Mouse (Mus musculus) MEL (cell line): ENCODE results near the gene Ruvbl1. TPM values are rescaled to one million over a fixed set of nuclear protein-coding genes. Genes with fewer than 3 reads are reported as not detected.

Experiments
- DNase-seq: peaks from one replicate; pipeline ENCODE4 v3.0.0; 2011; ENCODE audit warnings: low read depth, low spot score
- H3K27ac ChIP-seq: 2 replicates; pipeline ENCODE4 v1.5.1; 2012; ENCODE audit warnings: low read depth, mild to moderate bottlenecking, control low read depth, low read length, moderate library complexity; ENCODE audit not compliant: control insufficient read depth
- H3K27me3 ChIP-seq, 2 experiments: fragments of 150-350 bp in 1 of 2; sonication (generic) in 1 of 2; 2 replicates each; pipeline ENCODE4 v1.6.1; 2012; ENCODE audit warnings: low read length in 2 of 2, mild to moderate bottlenecking in 2 of 2, improper control_type of control experiment in 1 of 2, moderate library complexity in 1 of 2; ENCODE audit not compliant: insufficient read depth in 2 of 2, control insufficient read depth in 1 of 2
- H3K36me3 ChIP-seq, 2 experiments: 2 replicates each; pipeline ENCODE4 v1.6.1; 2012 to 2014; ENCODE audit warnings: low read length in 2 of 2, improper control_type of control experiment in 1 of 2, inconsistent platforms in 1 of 2, mild to moderate bottlenecking in 1 of 2; ENCODE audit not compliant: insufficient read depth in 2 of 2, control insufficient read depth in 1 of 2
- H3K4me1 ChIP-seq, 2 experiments: fragments of 150-350 bp in 1 of 2; sonication (generic) in 1 of 2; 2 replicates each; pipeline ENCODE4 v1.6.1; 2012; ENCODE audit warnings: low read length in 2 of 2, improper control_type of control experiment in 1 of 2, mild to moderate bottlenecking in 1 of 2; ENCODE audit not compliant: insufficient read depth in 2 of 2, control insufficient read depth in 1 of 2
- H3K4me3 ChIP-seq, 2 experiments: fragments of 150-350 bp in 1 of 2; sonication (generic) in 1 of 2; 2 replicates each; pipeline ENCODE4 v1.5.1; 2012; ENCODE audit warnings: low read depth in 2 of 2, low read length in 2 of 2, mild to moderate bottlenecking in 2 of 2, moderate library complexity in 2 of 2, control low read depth in 1 of 2, improper control_type of control experiment in 1 of 2; ENCODE audit not compliant: control insufficient read depth in 1 of 2, insufficient read depth in 1 of 2
- H3K79me2 ChIP-seq: 2 replicates; pipeline ENCODE4 v1.6.1; 2012; ENCODE audit warnings: mild to moderate bottlenecking, low read length, moderate library complexity; ENCODE audit not compliant: control insufficient read depth, poor library complexity, insufficient read depth
- H3K9ac ChIP-seq: 2 replicates; pipeline ENCODE4 v1.6.1; 2012; ENCODE audit warnings: low read depth, mild to moderate bottlenecking, control low read depth, low read length, moderate library complexity; ENCODE audit not compliant: control insufficient read depth, poor library complexity, severe bottlenecking
- H3K9me3 ChIP-seq: fragments of 150-350 bp; sonication (generic); replicated peaks from 2 replicates; pipeline ENCODE4 v1.6.1; 2012; ENCODE audit warnings: mild to moderate bottlenecking, low read length, improper control_type of control experiment, moderate library complexity; ENCODE audit not compliant: insufficient read depth
- BHLHE40 ChIP-seq: IDR thresholded peaks from 2 replicates; pipeline ENCODE4 v1.6.1; 2012; ENCODE audit warnings: low read depth, mild to moderate bottlenecking, inconsistent platforms, low read length, improper control_type of control experiment, borderline replicate concordance
- CHD1 ChIP-seq: IDR thresholded peaks from 2 replicates; pipeline ENCODE4 v1.6.1; 2012; ENCODE audit warnings: low read depth, mild to moderate bottlenecking, inconsistent platforms, low read length, improper control_type of control experiment
- CHD2 ChIP-seq: IDR thresholded peaks from 2 replicates; pipeline ENCODE4 v1.6.1; 2011; ENCODE audit warnings: low read length, improper control_type of control experiment
- E2F4 ChIP-seq: IDR thresholded peaks from 2 replicates; pipeline ENCODE4 v1.6.1; 2011; ENCODE audit warnings: low read depth, low read length, improper control_type of control experiment, borderline replicate concordance
- ELF1 ChIP-seq: IDR thresholded peaks from 2 replicates; pipeline ENCODE4 v1.6.1; 2014; ENCODE audit warnings: low read depth, mild to moderate bottlenecking, inconsistent platforms, low read length, improper control_type of control experiment, moderate library complexity
- EP300 ChIP-seq, 2 experiments: IDR thresholded peaks; 2 replicates each; pipeline ENCODE4 v1.6.1; 2011; ENCODE audit warnings: improper control_type of control experiment in 2 of 2, low read length in 2 of 2, low read depth in 1 of 2, mild to moderate bottlenecking in 1 of 2
- GATA1 ChIP-seq: IDR thresholded peaks from 2 replicates; pipeline ENCODE4 v1.6.1; 2011; ENCODE audit warnings: low read depth, low read length, improper control_type of control experiment
- HCFC1 ChIP-seq: IDR thresholded peaks from 2 replicates; pipeline ENCODE4 v1.6.1; 2012; ENCODE audit warnings: low read depth, mild to moderate bottlenecking, inconsistent platforms, low read length, improper control_type of control experiment, moderate library complexity
- JUND ChIP-seq: IDR thresholded peaks from 2 replicates; pipeline ENCODE4 v1.6.1; 2011; ENCODE audit warnings: low read depth, mild to moderate bottlenecking, improper control_type of control experiment, low read length
- KAT2A ChIP-seq: conservative IDR thresholded peaks from 2 replicates; pipeline ENCODE4 v1.6.1; 2012; ENCODE audit warnings: low read depth, low read length, improper control_type of control experiment, inconsistent platforms
- MAFK ChIP-seq: IDR thresholded peaks from 2 replicates; pipeline ENCODE4 v1.6.1; 2011; ENCODE audit warnings: low read depth, mild to moderate bottlenecking, low read length, improper control_type of control experiment, borderline replicate concordance
- MAX ChIP-seq: IDR thresholded peaks from 2 replicates; pipeline ENCODE4 v1.6.1; 2011; ENCODE audit warnings: low read length, improper control_type of control experiment
- MEF2A ChIP-seq: IDR thresholded peaks from 2 replicates; pipeline ENCODE4 v1.6.1; 2014; ENCODE audit warnings: low read depth, mild to moderate bottlenecking, inconsistent platforms, low read length, improper control_type of control experiment; ENCODE audit not compliant: poor library complexity, insufficient replicate concordance, severe bottlenecking; ENCODE audit errors: extremely low read depth
- MXI1 ChIP-seq: IDR thresholded peaks from 2 replicates; pipeline ENCODE4 v1.6.1; 2011; ENCODE audit warnings: mild to moderate bottlenecking, low read depth, low read length, improper control_type of control experiment
- MYB ChIP-seq: IDR thresholded peaks from 2 replicates; pipeline ENCODE4 v1.6.1; 2011; ENCODE audit warnings: mild to moderate bottlenecking, low read depth, low read length, improper control_type of control experiment
- MYC ChIP-seq: IDR thresholded peaks from 2 replicates; pipeline ENCODE4 v1.6.1; 2011; ENCODE audit warnings: low read depth, mild to moderate bottlenecking, low read length, improper control_type of control experiment, moderate library complexity
- NELFE ChIP-seq: IDR thresholded peaks from 2 replicates; pipeline ENCODE4 v1.6.1; 2011; ENCODE audit warnings: low read depth, low read length, improper control_type of control experiment
- NRF1 ChIP-seq: IDR thresholded peaks from 2 replicates; pipeline ENCODE4 v1.6.1; 2014; ENCODE audit warnings: low read depth, mild to moderate bottlenecking, inconsistent platforms, low read length, improper control_type of control experiment, moderate library complexity; ENCODE audit not compliant: poor library complexity, insufficient read depth, severe bottlenecking
- POLR2A ChIP-seq, 2 experiments: IDR thresholded peaks; 2 replicates each; pipeline ENCODE4 v1.6.1; 2011 to 2012; ENCODE audit warnings: low read length in 2 of 2, mild to moderate bottlenecking in 2 of 2, control low read depth in 1 of 2, improper control_type of control experiment in 1 of 2, low read depth in 1 of 2, moderate library complexity in 1 of 2; ENCODE audit not compliant: control insufficient read depth in 1 of 2, insufficient read depth in 1 of 2, poor library complexity in 1 of 2
- POLR2AphosphoS2 ChIP-seq: IDR thresholded peaks from 2 replicates; pipeline ENCODE4 v1.6.1; 2011; ENCODE audit warnings: low read length, improper control_type of control experiment
- POLR2AphosphoS5 ChIP-seq: IDR thresholded peaks from 2 replicates; pipeline ENCODE4 v1.6.1; 2012; ENCODE audit warnings: low read depth, borderline replicate concordance, mild to moderate bottlenecking, inconsistent platforms, low read length, moderate library complexity, mixed read lengths
- RAD21 ChIP-seq: IDR thresholded peaks from 2 replicates; pipeline ENCODE4 v1.6.1; 2011; ENCODE audit warnings: mild to moderate bottlenecking, low read depth, low read length, improper control_type of control experiment
- SIN3A ChIP-seq: IDR thresholded peaks from 2 replicates; pipeline ENCODE4 v1.6.1; 2012; ENCODE audit warnings: low read length, improper control_type of control experiment, inconsistent platforms
- SMC3 ChIP-seq: IDR thresholded peaks from 2 replicates; pipeline ENCODE4 v1.6.1; 2011; ENCODE audit warnings: low read depth, low read length, improper control_type of control experiment
- TBP ChIP-seq: IDR thresholded peaks from 2 replicates; pipeline ENCODE4 v1.8.0; 2011; ENCODE audit warnings: low read depth, low read length, improper control_type of control experiment
- TCF12 ChIP-seq: IDR thresholded peaks from 2 replicates; pipeline ENCODE4 v1.6.1; 2014; ENCODE audit warnings: low read depth, mild to moderate bottlenecking, inconsistent platforms, low read length, improper control_type of control experiment, moderate library complexity
- USF1 ChIP-seq: IDR thresholded peaks from 2 replicates; pipeline ENCODE4 v1.6.1; 2014; ENCODE audit warnings: low read depth, mild to moderate bottlenecking, inconsistent platforms, low read length, improper control_type of control experiment, moderate library complexity
- USF2 ChIP-seq, 2 experiments: IDR thresholded peaks; 2 replicates each; pipeline ENCODE4 v1.6.1; 2011 to 2012; ENCODE audit warnings: improper control_type of control experiment in 2 of 2, low read length in 2 of 2, borderline replicate concordance in 1 of 2, inconsistent platforms in 1 of 2, low read depth in 1 of 2, mild to moderate bottlenecking in 1 of 2; ENCODE audit not compliant: insufficient read depth in 1 of 2
- ZMIZ1 ChIP-seq: IDR thresholded peaks from 2 replicates; pipeline ENCODE4 v1.6.1; 2012; ENCODE audit warnings: low read depth, mild to moderate bottlenecking, inconsistent platforms, low read length, improper control_type of control experiment, moderate library complexity
- polyA plus RNA-seq, 2 experiments: library from polyadenylated mRNA; stranded (reverse) in 1 of 2; unstranded in 1 of 2; fragments of >175 nt in 1 of 2; fragments of >200 nt in 1 of 2; gene quantifications; 2 replicates each; pipeline versions ENCODE4 v1.2.1 to v1.2.4; 2012; ENCODE audit warnings: low replicate concordance in 2 of 2, low read depth in 1 of 2; ENCODE audit not compliant: insufficient read length in 2 of 2, insufficient read depth in 1 of 2, missing spikeins in 1 of 2
- total RNA-seq: library from RNA; depleted of rRNA; stranded (reverse); fragments of 300-350 nt; gene quantifications from 2 replicates; pipeline ENCODE4 v1.2.3, GENCODE M21; 2012; rRNA removed

The Ruvbl1 gene
- total RNA-seq = 232 and 240 TPM in 2 replicates
- 100 to 1,000 TPM; 146 to 238 TPM for polyA plus RNA-seq

DNA sequence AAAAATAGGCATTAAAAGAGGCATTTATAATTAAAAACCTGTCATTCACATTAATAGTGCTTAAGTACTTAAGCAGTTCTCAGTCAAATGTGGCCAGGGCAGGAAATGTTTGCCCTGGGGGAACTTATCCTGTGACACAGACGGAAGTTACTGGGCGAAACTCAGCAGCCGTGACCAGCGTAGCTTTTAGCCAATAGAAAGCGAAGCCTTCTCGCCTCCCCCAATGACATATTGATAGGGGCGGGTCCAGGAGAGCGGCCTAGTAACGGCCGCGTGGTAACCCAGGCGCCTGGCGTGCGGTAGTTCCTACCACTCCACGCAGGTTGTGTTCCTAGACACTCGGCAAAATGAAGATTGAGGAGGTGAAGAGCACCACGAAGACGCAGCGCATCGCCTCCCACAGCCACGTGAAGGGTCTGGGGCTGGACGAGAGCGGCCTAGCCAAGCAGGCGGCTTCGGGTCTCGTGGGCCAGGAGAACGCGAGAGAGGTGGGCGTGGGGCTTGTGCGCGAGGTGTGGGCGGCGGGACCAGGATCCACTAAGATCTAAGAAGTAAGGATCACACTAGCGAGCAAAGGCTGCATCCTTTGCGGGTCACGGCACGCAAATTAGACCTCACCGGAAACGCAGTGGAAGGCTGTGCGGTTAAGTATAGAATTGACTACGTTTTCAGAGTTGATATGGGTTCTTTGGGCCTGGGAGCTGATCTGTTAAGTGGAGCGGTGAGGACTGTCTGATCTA, at the start of gene Ruvbl1:
Gene Ruvbl1, plus strand, starts transcription at position 229 of the 740 bp plus-strand sequence.
- H3K4me1 ChIP-seq = peaks cover 0 to 10% of the 10 kb centered on the region in 2 experiments; a peak in 2 of 4 replicates
- no peaks in the 10 kb centered on the region for H3K27me3 ChIP-seq
- DNase-seq = peak; percentile 98
- peaks cover 8% of the 10 kb centered on the region in 2 experiments for H3K36me3 ChIP-seq
- peak within 1 kb of the TSS; percentile 47 for H3K27ac ChIP-seq
- peak within 1 kb of the TSS; percentile 95 to 100 for H3K4me3 ChIP-seq
- H3K9me3 ChIP-seq = no peaks in the 10 kb centered on the region
- peak within 1 kb of the TSS; percentile 85 for H3K9ac ChIP-seq
- TF ChIP-seq CHD2 (peak; percentile 62), MAX (peak; percentile 90), NELFE (peak; percentile 66), RAD21 (no peak), BHLHE40 (no peak), E2F4 (no peak), ZMIZ1 (0 out of 2 replicates have a peak, but pooled peaks have one; percentile 34), POLR2A (IDR thresholded peaks at IDR 0.05; ENCODE audit: control insufficient read depth in 1 of 2, insufficient read depth in 1 of 2, low read depth in 1 of 2, low read length in 2 of 2, poor library complexity in 1 of 2) (peak in 1 of 2 experiments; percentile 65; a peak in 2 of 4 replicates), MAFK (no peak), USF2 (IDR thresholded peaks at IDR 0.05; ENCODE audit: borderline replicate concordance in 1 of 2, insufficient read depth in 1 of 2, low read depth in 1 of 2, low read length in 2 of 2) (no peak), MYB (peak; percentile 44; the same call in 1 of the 2 replicates), CHD1 (no peak), TCF12 (peak; percentile 59), ELF1 (peak; percentile 58; the same call in 1 of the 2 replicates), SMC3 (no peak), KAT2A (peak; percentile 53; the same call in 1 of the 2 replicates), MXI1 (peak; percentile 98), HCFC1 (peak; percentile 92), SIN3A (peak; percentile 96), MYC (peak; percentile 98), GATA1 (no peak), MEF2A (no peak), POLR2AphosphoS2 (0 out of 2 replicates have a peak, but pooled peaks have one; percentile 41), JUND (0 out of 2 replicates have a peak, but pooled peaks have one; percentile 14), EP300 (IDR thresholded peaks at IDR 0.05; ENCODE audit: low read depth in 1 of 2, low read length in 2 of 2) (0 out of 4 replicates have a peak, but pooled peaks of 1 of the 2 experiments have one; percentile 5), USF1 (peak; percentile 32; the same call in 1 of the 2 replicates), NRF1 (0 out of 2 replicates have a peak, but pooled peaks have one; percentile 19), TBP (peak; percentile 88), POLR2AphosphoS5 (no peak)
- peaks cover 29% of the 10 kb centered on the region for H3K79me2 ChIP-seq
